Mouse (Mus musculus): Measurements from ENCODE around the gene Higd1b.

Higd1b gene

DNA sequence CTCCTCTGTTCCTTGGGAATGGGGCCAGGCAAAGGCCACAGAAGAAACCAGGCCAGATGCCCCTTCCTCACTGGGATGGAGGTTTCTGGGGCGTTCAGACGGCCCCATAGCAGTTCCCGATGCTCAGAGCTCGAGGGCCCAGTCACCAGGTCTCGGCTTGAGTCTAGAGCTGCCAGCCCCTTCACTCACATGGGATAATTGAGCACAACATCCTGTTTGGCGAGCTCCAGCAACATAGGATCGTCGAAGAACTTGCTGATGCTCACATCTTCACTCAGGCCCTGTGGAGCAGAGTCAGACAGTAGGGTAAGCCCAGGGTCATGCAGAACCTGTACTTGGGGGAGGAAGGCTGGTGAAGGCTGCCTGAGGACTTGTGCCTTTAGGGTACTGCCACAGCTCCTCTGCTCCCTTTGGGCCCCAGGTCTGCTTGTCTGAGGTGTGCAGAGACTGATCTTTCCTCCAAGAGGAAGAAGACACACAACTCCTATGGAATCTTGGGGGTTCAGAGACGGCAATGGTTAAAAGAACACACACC lies 3.0 kb downstream of the Higd1b start:
- DNase-seq: no peak

DNA sequence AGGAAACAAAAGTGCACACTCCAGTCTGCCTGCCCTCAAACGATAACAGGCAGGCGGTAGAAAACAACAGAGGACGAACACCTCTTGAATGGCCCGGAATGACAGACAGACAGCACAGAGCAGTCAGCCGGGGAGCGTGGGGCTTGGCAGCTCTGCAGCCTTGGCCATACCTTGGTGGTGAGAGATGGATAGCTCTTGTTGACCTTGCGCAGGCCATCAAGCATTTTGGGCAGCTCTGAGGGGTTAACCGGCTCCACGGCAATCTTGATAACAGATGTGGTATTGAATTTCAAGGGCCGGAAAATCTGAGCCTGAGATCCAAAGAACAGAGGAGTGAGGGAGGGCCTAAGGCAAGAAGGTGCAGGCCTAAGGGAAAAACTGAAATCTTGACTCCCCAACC lies 10.3 kb downstream of the Higd1b start:
- no peak for DNase-seq

DNA sequence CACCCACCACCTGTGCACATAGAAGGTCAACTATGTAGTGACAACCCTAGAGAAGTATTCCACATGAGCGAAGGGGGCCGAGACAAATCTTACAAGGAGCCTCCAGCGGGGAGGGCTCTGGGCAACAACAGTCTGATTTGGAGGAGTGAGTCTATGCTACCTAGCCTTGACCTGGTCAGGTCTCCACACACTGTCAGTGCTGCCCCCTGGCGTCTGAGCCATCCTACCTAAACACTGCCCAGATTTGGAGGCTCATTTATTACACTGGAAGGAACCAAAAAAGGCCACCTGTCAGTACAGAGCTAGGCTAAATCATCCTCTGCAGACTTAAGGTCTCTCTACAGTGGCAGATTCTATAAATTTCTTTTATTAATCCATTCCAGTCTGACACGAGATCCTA lies 16.2 kb downstream of the Higd1b start:
- peak; percentile 72 for DNase-seq

DNA sequence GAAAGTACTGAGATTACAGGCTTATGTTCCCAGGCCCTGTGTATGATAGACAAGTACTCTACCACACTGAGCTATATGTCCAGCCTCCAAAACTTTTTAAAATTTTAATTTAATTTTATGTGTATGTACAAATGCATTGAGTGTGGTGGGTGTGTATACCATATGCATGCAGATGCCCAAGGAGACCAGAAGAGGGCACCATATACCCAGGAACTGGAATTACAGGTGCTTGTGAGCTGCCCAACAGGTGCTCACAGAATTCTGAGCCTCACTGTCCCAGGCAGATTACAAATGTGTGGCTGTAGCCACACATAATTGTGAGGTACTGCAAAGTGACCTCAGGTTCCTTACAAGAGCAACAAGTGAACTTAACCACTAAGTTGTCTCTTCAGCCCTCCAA lies 18.1 kb downstream of the Higd1b start:
- DNase-seq: no peak

DNA sequence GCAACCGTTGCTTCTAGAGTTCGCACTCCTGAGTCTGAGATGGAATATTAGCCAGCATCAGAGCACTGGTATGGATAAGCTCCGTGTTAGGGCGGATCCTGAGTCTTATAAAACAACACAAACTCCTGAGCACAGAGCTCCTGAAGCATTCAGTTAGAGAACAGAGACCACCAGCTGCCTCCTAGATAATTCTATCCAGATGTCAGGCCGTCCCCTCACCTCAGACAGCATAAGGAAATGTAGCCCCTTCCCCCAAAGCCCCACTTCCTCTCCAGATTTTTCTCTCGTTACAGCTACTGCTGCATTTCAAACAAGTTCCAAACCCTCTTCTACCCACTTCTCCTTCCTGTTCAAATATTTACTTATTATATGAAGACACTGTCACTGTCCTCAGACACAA lies 20.3 kb downstream of the Higd1b start:
- DNase-seq: no peak

DNA sequence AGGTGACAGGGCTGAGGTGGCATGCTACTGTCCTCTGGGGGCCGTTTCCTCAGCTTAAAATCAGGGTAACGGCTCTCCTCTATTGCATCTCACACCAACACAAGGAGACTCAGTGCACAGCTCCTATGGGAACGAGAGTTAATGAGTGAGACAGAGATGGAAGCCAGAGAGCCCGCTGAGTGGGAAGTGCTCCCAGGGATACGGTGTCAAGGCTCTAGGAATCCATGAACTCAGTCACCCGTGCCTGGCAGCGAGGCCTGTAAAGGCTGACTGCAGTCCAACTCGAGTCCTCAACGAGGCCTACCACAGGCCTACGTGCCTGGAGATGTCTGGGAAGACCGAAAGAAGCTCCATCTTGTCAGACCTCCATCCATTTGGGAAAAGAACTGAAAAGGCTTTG lies 23.3 kb downstream of the Higd1b start:
- DNase-seq: no peak

DNA sequence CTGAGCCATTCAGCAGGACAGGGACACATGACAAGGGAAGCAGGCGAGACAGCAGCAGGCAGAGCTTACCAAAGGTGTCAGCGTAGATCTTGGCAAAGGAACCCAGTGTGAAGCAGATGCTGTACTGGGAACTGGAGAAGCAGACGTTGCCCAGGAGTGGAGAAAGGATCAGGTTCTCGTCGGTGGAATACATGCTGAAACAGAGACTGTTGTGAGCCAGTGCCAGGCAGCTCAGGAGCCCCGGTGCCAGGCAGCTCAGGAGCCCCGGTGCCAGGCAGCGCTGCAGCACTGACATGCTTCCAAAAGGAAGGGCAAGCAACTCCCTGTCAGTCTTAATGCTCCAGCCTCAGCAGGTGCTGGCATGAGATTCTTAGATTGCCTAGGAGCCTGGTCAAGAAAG lies 24.3 kb downstream of the Higd1b start:
- no peak for DNase-seq

DNA sequence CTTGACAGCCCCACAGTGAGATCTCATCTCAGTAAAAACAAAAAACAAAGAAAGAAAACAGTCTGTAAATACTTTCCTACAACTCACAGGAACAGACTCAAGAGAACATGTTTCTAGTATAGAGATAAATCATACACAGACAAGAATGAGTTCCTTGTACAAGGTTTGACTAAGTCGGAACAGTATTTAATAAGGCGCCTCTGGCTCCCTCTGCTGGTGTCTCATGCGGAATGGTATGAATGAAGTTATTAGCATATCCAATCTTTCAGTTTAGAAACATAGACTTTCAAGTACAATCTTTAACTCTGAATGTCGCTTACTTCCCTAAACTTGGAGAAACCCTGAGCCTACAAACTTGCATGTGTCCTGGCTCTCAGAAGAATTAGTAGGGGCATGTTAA lies 28.6 kb downstream of the Higd1b start:
- peak; percentile 76 for DNase-seq

DNA sequence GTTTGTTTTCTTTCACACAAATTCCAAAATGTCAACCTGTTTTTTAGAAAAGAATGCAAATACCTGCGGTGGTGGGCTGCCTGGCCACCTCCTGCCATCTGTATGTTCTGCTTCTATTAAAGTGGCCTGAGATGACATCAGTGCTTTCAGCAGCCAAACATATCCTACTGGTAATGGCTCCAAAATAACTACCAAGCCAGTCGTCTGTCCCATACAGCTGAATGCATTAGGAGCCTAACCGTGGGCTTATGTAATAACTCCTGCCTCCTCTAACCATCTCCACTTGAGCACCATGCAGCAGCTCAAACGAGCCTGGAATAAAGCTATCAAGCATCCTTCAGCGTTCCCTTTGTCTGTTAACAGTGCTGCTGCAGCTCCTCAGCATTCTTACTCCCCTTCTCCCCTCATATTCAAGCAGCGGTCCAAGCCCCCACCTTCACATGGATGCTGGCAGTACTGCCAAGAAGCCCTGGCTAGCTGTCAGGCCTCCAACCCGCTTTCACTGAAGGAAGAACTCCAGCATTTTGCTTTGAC lies 39.2 kb downstream of the Higd1b start:
- DNase-seq: no peak

DNA sequence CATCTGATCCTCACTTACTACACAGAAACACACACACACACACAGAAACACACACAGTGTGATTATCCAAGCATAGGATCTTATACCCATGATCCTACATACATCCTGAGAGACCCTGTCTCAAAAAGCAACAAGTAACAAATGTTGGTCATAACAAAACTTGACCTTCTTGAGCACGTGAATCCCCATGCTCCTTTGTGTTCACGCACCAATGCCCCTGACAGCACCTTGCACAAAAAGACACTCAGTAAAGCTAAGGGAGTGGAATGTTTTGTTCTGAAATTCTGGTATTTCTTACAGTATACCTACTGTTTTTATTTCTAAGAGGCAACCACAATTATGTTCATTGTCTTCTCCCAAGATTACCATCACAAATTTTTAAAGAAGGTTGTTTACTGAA lies 43.9 kb downstream of the Higd1b start:
- DNase-seq: no peak

DNA sequence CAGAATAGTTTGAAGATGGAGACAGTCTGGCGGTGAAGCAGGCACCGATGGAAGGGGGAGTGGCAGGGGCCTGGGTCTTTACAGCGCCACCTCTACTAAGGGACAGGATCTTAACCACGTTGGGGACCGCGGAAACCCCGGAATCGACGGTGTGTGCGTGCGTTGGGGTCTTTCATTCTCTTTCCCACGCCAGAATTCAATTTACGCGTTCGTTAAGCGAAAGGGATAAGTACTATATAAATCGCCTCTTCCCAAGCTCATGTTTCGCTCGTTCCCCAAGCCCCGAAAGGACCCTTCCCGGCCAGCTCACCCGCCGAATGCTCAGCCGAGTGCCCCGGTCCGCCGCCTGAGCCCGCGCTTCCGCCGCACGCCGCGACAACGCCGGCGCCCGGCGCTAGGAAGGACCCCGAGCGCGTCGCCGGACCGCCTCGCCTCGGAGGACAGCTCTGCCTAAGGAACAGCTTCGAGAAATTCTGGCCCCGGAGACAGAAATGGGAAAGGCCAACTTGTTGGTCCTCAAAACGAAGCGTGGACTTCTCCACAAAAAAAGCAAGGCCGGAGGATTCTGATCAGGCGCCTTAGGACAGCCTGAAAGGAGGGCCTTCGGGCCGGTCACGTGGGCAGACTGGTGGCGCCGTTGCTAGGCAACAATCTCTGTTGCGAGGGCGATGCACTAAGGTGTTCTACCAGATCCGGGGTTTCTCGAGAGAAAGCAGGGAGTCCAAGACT lies 45.1 kb downstream of the Higd1b start, which contains the start of the genes Eftud2 and Ccdc103:
Gene Eftud2, minus strand, starts transcription at position 401 of the 729 bp plus-strand sequence.
Gene Ccdc103, plus strand, starts transcription at position 620 of the 729 bp plus-strand sequence.
- DNase-seq: peak; percentile 95

DNA sequence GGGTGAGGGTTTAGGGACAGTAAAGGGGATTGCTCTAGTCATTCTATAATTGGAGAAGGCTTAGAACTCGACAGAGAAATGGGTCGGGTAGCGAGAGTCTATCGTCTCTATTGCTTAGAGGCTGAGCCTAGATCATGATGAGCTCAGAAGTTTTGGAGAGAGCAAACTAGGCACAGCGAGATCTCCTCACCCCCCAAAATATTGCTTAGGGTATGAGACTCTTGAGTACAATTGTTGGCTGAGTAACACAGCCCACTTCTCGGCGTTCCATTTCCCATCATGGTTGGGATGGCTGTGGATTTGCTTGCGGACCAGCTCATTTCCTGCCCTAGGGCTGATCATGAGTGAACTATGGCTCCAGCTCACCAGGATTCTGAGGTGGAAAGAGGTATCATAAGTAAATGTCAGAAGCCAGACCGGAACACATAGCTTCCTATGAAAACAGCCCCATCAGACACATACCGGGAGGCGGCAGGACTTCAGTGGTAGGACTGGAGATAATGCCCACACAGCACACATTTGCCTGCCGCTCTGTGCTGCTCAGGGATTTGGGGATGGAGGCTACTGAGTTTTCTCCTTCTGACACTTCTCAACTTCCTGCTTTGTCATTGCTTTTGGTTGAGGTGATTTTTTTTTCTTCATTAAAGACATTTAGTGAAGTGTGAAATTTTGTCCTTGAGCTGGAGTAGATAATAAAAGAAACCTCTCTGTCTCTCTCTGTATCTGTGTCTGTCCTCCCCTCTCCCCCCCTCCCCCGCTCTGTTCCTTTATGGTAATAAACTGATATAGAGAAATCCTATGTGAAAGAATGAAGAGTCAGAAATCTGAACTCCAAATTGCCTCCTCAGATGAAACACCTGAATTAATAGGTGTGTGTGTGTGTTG lies 45.9 kb downstream of the Higd1b start:
- no peak for DNase-seq

DNA sequence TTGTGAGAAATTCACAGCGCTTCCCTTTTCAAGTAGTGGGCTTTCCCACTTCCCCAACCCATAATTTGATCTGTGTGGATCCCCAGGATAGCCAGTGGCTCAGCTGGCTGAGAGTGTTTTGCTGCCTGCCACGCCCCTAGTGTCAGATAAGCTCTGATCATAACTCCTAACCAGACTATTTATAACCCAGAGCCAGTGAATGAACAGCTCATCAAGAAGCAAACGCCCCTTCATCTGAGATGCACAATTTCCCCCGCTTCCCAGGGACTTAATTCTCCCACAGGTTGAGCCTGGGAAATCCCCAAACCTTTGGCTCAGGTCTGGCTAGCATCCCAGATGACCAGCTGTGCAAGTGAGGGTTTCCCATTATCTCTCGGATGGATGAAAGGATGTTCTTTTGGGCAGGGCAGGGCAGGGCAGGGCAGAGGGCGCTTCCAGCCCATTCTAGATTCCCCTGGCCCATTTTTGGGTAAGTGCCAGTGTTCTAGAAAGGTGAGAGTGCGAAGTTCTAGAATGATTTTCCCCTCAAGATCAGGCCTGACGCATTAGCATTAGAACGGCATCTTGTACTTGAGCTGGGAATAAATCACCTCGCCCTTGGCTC lies 49.1 kb downstream of the Higd1b start, which contains the start of gene Fam187a:
Gene Fam187a, plus strand, starts transcription at position 554 of the 604 bp plus-strand sequence.
- DNase-seq: no peak

DNA sequence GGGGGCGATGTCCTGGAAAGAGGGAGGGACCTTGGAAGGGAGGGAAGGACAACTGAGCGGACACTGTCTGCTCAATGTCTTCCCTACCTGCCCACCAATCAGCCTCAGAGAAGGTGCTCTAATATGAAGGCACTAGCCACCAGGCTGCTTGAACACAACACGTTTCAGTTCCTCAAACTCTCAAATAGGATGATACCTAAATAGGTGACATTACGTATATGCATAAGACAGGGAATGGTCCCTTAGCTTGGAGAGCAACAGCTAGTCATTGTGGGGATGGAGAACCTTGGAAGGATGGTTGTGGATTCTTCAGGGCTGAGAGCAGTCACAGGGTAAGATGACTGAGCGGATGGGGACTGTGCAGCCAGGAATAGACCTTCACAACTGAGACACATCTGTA lies 51.8 kb downstream of the Higd1b start:
- DNase-seq: no peak
